Mouse (Mus musculus): ENCODE measurements around the gene Pik3ap1. TPM values are rescaled to one million over a fixed set of nuclear protein-coding genes. Genes with fewer than 3 reads are reported as not detected.

Pik3ap1 gene
- polyA plus RNA-seq, 1 experiment from 2014 or later = 1.3 TPM

DNA sequence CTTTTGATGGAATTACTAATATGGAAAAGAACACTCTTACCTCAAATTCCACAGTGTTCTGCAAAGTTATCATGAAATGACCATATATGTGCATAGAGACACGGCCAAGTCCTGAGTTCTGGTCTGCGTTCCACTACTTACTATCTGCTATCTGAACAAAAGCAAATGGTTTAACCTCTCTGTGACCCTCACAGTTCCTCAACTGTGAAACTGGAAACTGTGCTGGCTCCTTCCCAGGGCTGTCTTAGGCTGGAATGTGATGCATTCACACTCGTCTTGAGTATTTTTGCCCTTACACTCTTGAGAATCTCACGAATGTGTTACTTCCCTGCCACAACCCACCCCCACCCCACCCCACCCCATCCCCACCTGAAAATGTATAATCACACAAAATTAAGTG, 135.9 kb downstream of the Pik3ap1 start:
- Histone ChIP-seq H3K9ac (no peak overlapping the region), H3K4me2 (no peak overlapping the region), H3K4me1 (replicated peaks) (peaks cover 32% of the 10 kb centered on the region), H3K9me3 (replicated peaks) (no peaks in the 10 kb centered on the region), H3K4me3 (no peak overlapping the region), H3K36me3 (peaks cover 29% of the 10 kb centered on the region), H3K27ac (ENCODE audit: poor library complexity, severe bottlenecking) (peak overlapping the region; percentile 75), H3K27me3 (replicated peaks) (no peaks in the 10 kb centered on the region)
- ATAC-seq (ENCODE audit: insufficient number of reproducible peaks, low FRiP score) = peak; percentile 61; the same call in 1 of the 2 replicates
- WGBS = 15% methylated on average over 4 of the region's 4 CpGs

DNA sequence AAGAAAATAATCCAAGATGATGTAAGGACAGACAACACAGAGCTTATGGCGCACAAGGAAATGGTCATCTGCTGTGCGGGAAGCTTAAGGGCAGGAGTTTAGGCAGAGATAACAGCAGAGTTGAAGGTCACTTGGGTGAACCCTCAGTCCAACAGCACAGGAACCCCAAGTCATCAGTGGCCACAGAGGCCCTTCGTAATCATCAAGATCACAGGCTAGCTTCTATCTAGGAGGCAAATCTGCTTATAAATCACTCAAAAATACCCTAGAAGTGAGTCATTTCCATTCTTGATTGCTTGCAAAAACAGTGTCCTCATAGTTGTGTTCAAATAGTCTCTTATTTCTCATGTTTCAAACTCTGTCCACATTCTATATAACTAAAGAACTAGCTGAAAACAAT, 136.6 kb downstream of the Pik3ap1 start:
- H3K4me2 ChIP-seq = no peak overlapping the region
- no peaks in the 10 kb centered on the region for H3K9me3 ChIP-seq (replicated peaks)
- ATAC-seq (ENCODE audit: insufficient number of reproducible peaks, low FRiP score) = no peak
- H3K4me1 ChIP-seq (replicated peaks) = peaks cover 32% of the 10 kb centered on the region
- H3K4me3 ChIP-seq = no peak overlapping the region
- H3K27me3 ChIP-seq (replicated peaks) = no peaks in the 10 kb centered on the region
- H3K36me3 ChIP-seq = peaks cover 27% of the 10 kb centered on the region
- 75% methylated on average over 3 of the region's 3 CpGs for WGBS
- peak overlapping the region; percentile 44; the same call in 1 of the 2 replicates for H3K27ac ChIP-seq (ENCODE audit: poor library complexity, severe bottlenecking)
- H3K9ac ChIP-seq = no peak overlapping the region

DNA sequence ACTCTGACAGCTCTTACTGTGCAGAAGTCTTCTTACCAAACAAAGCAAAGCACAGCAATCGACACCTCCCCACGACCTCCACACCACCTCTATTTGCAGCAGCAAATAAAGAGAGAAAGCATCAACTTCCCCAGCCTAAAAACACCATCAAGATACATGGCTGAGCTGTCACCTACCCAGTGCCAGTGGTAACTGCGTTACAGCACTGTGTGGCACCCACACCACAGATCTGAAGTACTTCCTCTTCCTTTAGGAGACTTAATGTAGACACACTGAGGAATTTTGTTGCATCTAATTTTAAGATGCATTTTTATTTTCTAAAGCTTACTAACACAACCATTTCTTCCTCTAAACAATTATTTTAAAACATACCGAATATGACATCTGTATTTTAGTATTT, 138.6 kb downstream of the Pik3ap1 start:
- H3K36me3 ChIP-seq = peaks cover 42% of the 10 kb centered on the region
- no peak overlapping the region for H3K4me2 ChIP-seq
- no peak for ATAC-seq (ENCODE audit: insufficient number of reproducible peaks, low FRiP score)
- WGBS = 67% methylated on average over 4 of the region's 4 CpGs
- H3K9me3 ChIP-seq (replicated peaks) = no peaks in the 10 kb centered on the region
- peak overlapping the region; percentile 53 for H3K27ac ChIP-seq (ENCODE audit: poor library complexity, severe bottlenecking)
- H3K27me3 ChIP-seq (replicated peaks) = no peaks in the 10 kb centered on the region
- H3K4me3 ChIP-seq = no peak overlapping the region
- H3K4me1 ChIP-seq (replicated peaks) = peaks cover 28% of the 10 kb centered on the region
- H3K9ac ChIP-seq = no peak overlapping the region

DNA sequence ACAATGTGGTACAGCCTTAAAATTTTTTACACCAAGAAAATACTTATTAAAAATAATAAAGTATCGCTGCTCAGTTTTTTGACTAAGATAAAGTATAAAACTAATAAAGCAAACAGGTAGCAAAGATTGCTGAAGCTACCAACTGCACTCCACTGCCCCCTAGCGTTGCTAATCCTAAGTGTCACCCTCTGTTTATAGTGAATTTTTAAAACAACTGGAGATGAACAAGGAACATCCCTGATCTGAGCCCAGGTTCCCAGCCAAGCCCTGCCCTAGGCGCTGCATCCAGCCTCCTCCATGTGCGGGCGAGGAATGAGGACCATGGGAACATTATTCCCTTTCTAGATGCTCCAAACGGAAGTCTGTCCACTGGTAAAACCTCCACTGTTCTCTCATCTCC, 140.3 kb downstream of the Pik3ap1 start:
- no peaks in the 10 kb centered on the region for H3K27me3 ChIP-seq (replicated peaks)

DNA sequence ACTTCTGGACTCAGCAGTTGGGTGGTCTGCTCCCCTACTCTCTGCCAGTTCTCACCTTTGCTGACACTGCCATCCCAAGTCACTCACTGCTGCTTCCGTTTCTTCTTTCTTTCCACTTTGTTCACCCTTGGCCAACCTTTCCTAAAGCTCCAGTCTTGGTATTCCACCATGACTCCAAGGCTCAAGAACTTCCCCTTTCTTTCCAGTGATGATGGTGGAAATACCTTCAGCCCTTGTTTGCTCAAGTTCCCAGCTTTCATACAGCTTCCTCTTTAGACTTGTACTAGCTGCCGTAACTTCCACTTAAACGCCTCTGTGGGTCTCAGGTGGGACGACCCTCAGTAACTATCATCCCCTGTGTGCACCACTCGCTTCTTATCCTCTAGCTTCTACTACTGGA, 142.9 kb downstream of the Pik3ap1 start:
- Histone ChIP-seq H3K36me3 (peaks cover 61% of the 10 kb centered on the region), H3K9me3 (replicated peaks) (no peaks in the 10 kb centered on the region), H3K4me3 (no peak overlapping the region), H3K4me2 (no peak overlapping the region), H3K9ac (no peak overlapping the region), H3K27ac (ENCODE audit: poor library complexity, severe bottlenecking) (no peak overlapping the region), H3K27me3 (replicated peaks) (no peaks in the 10 kb centered on the region), H3K4me1 (replicated peaks) (peaks cover 3% of the 10 kb centered on the region; the same call in 1 of the 2 replicates)
- ATAC-seq (ENCODE audit: insufficient number of reproducible peaks, low FRiP score) = no peak
- 90% methylated on average over 5 of the region's 5 CpGs for WGBS

More for the DNA sequence above, 140.3 kb downstream of the Pik3ap1 start:
- Histone ChIP-seq H3K27ac (ENCODE audit: poor library complexity, severe bottlenecking) (no peak overlapping the region), H3K4me1 (replicated peaks) (peaks cover 19% of the 10 kb centered on the region), H3K9ac (no peak overlapping the region), H3K36me3 (peaks cover 53% of the 10 kb centered on the region), H3K4me2 (no peak overlapping the region), H3K4me3 (no peak overlapping the region), H3K9me3 (replicated peaks) (no peaks in the 10 kb centered on the region)
- no peak for ATAC-seq (ENCODE audit: insufficient number of reproducible peaks, low FRiP score)
- WGBS = 68% methylated on average over 6 of the region's 6 CpGs

DNA sequence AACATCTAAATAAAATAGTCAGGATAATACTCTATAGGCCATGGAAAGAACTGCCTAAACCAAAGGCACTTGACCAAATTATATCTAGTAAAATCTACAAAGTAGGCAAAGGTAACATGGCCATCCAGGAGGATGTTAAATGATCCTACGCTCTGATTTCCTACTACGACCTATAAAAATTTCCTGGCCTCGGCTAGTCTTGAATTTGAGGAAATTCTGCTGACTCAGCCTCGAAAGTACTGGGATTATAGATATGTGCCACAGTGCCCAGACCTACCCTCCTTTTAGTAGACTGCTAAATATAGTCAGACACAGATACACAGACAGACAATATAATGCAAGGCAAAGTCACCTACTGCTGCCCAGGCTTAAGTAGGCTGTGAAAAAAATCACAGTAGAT, 151.2 kb downstream of the Pik3ap1 start:
- Histone ChIP-seq H3K4me2 (no peak overlapping the region), H3K4me3 (no peak overlapping the region), H3K27me3 (replicated peaks) (no peaks in the 10 kb centered on the region), H3K9me3 (replicated peaks) (no peaks in the 10 kb centered on the region), H3K9ac (no peak overlapping the region), H3K36me3 (peaks cover 65% of the 10 kb centered on the region), H3K4me1 (replicated peaks) (no peaks in the 10 kb centered on the region), H3K27ac (ENCODE audit: poor library complexity, severe bottlenecking) (no peak overlapping the region)
- ATAC-seq (ENCODE audit: insufficient number of reproducible peaks, low FRiP score) = no peak
- WGBS = 87% methylated on average over 4 of the region's 4 CpGs

Other genes starting within 250 kb of the Pik3ap1 start
- gene Tll2, start 178.3 kb downstream of the Pik3ap1 start, polyA plus RNA-seq (2016; fragmentation: Nextera tagmentation; extraction: Ambion mirVana) = 0.05 TPM in 1 of 2 replicates, not detected in the other
- gene Tm9sf3, start 121.1 kb downstream of the Pik3ap1 start, polyA plus RNA-seq (2016; fragmentation: Nextera tagmentation; extraction: Ambion mirVana) = 140 and 142 TPM in 2 replicates
- gene Lcor, start 97.5 kb upstream of the Pik3ap1 start, polyA plus RNA-seq (2016; fragmentation: Nextera tagmentation; extraction: Ambion mirVana) = 14.0 and 16.0 TPM in 2 replicates
- 2.8 and 2.9 TPM in 2 replicates for gene Gm340, start 197.3 kb upstream of the Pik3ap1 start, polyA plus RNA-seq (2016; fragmentation: Nextera tagmentation; extraction: Ambion mirVana)